Mouse (Mus musculus) limb, embryonic 11.5 days (tissue): ENCODE data around the gene Sema6d. TPM values are rescaled to one million over a fixed set of nuclear protein-coding genes. Genes with fewer than 3 reads are reported as not detected.

ENCODE experiments used
- ATAC-seq: fragments of 200-750 bp; cut with Nextera tagmentation; 2 replicates; pipeline ENCODE4 v1.8.0; 2017; ENCODE audit warnings: low read depth; ENCODE audit not compliant: insufficient number of reproducible peaks, low FRiP score, low TSS enrichment
- DNase-seq: peaks from one replicate; pipeline ENCODE4 v3.0.0-alpha.2; 2015; ENCODE audit warnings: low spot score
- H3K27ac ChIP-seq: fragments of 300-500 bp; sonication (generic); replicated peaks from 2 replicates; pipeline ENCODE4 v1.5.1; 2014; ENCODE audit warnings: low read depth, mild to moderate bottlenecking, low read length
- H3K27me3 ChIP-seq: fragments of 300-500 bp; sonication (generic); 2 replicates; pipeline ENCODE4 v1.6.1; 2014; ENCODE audit warnings: mild to moderate bottlenecking, low read length, mixed read lengths; ENCODE audit not compliant: control insufficient read depth, insufficient read depth
- H3K36me3 ChIP-seq: fragments of 300-500 bp; sonication (generic); 2 replicates; pipeline ENCODE4 v1.6.1; 2014; ENCODE audit warnings: mild to moderate bottlenecking, low read length, moderate library complexity, mixed read lengths; ENCODE audit not compliant: control insufficient read depth, insufficient read depth
- H3K4me1 ChIP-seq: fragments of 300-500 bp; sonication (generic); 2 replicates; pipeline ENCODE4 v1.6.1; 2014; ENCODE audit warnings: low read length, mixed read lengths; ENCODE audit not compliant: control insufficient read depth, insufficient read depth
- H3K4me2 ChIP-seq: fragments of 300-500 bp; sonication (generic); 2 replicates; pipeline ENCODE4 v1.6.1; 2014; ENCODE audit warnings: low read depth, mild to moderate bottlenecking, moderate library complexity; ENCODE audit not compliant: severe bottlenecking
- H3K4me3 ChIP-seq: fragments of 300-500 bp; sonication (generic); 2 replicates; pipeline ENCODE4 v1.5.1; 2014; ENCODE audit warnings: low read depth, low read length
- H3K9ac ChIP-seq: fragments of 300-500 bp; sonication (generic); 2 replicates; pipeline ENCODE4 v1.6.1; 2014; ENCODE audit warnings: mild to moderate bottlenecking, low read length
- H3K9me3 ChIP-seq: fragments of 300-500 bp; sonication (generic); 2 replicates; pipeline ENCODE4 v1.6.1; 2016; ENCODE audit warnings: low read length; ENCODE audit not compliant: control insufficient read depth
- WGBS: fragments of 180-500 bp; shearing (Covaris S2); extraction: QIAGEN DNeasy Blood & Tissue Kit; methylation state at CpG from one replicate; pipeline ENCODE4 v1.1.7; 2014; 5-methylcytosine and 5-hydroxymethylcytosine counted together
- polyA plus RNA-seq: library from polyadenylated mRNA; unstranded; fragments of >200 nt; fragmentation: Nextera tagmentation; extraction: Ambion mirVana; gene quantifications from 2 replicates; pipeline ENCODE4 v1.2.1, GENCODE M21; 2014

Sema6d gene
- polyA plus RNA-seq, 1 experiment from 2014 or later = 6.2 TPM

DNA sequence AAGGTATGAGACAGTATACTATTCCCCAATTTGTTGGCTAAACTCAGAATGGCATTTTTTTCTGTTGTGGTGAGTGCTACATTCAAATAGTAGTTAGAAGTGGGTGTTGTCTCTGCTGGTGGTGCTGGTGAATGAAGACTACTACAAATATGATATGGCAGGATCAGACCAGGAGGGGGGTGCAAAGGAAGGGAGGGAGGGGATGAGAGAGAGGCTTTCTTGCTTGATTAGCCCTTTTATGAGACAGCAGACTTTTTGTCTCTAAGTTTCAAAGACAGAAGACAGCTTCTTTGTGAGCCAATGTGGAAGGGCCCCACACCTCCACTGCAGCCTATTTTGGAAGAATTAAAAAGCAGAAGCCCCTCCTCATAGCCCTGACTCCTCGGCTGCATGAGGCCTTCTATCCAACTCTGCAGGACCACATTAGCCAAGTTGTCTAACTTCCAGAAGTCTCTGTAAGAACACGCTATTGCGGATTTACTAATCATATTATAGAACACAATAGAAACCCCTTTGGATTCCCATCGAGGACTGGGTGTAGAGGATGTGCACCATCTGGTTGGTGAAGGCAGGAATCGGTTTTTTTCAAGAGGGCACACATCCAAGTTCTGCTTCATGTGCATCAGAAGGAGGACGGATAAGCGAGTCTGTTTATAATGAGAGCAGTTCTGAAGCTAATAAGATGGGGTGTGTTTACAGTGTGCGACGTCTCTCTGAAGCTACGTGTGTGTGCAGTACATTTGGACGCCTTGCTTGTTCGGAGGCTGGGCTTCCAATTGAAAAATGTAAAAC lies 400.4 kb downstream of the Sema6d start:
- no peaks in the 10 kb centered on the region for H3K36me3 ChIP-seq
- H3K9me3 ChIP-seq = no peaks in the 10 kb centered on the region
- ATAC-seq = no peak
- 91% methylated on average over 12 of the region's 12 CpGs for WGBS
- no peak overlapping the region for H3K27ac ChIP-seq
- no peak overlapping the region for H3K9ac ChIP-seq
- DNase-seq = no peak
- no peaks in the 10 kb centered on the region for H3K27me3 ChIP-seq
- no peak overlapping the region for H3K4me2 ChIP-seq
- H3K4me1 ChIP-seq = no peaks in the 10 kb centered on the region
- H3K4me3 ChIP-seq = no peak overlapping the region

DNA sequence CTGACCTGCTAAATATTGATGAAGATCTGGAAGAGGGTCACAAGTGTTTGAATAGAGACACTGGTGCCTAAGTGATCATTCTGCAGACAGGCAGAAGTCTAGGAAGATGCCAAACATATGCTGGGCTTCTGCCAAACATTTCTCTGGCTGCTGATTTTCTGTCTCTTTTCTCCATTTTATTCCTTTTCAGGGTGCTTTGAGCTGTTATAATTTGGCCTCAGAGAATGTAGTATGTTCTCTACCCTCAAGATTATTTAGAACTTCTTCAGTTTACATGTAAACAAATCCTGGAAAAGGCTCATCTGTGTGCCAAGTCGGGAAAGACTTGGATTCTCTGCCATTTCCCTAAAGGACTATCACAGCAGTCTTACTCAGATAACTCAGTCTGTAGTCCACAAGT lies 406.0 kb downstream of the Sema6d start:
- no peaks in the 10 kb centered on the region for H3K27me3 ChIP-seq
- no peaks in the 10 kb centered on the region for H3K36me3 ChIP-seq
- H3K9me3 ChIP-seq = no peaks in the 10 kb centered on the region
- no peak overlapping the region for H3K4me2 ChIP-seq
- no peak overlapping the region for H3K4me3 ChIP-seq
- ATAC-seq = no peak
- 83% methylated on average over 1 of the region's 1 CpGs for WGBS
- H3K27ac ChIP-seq = no peak overlapping the region
- H3K4me1 ChIP-seq = no peaks in the 10 kb centered on the region
- no peak overlapping the region for H3K9ac ChIP-seq
- no peak for DNase-seq

DNA sequence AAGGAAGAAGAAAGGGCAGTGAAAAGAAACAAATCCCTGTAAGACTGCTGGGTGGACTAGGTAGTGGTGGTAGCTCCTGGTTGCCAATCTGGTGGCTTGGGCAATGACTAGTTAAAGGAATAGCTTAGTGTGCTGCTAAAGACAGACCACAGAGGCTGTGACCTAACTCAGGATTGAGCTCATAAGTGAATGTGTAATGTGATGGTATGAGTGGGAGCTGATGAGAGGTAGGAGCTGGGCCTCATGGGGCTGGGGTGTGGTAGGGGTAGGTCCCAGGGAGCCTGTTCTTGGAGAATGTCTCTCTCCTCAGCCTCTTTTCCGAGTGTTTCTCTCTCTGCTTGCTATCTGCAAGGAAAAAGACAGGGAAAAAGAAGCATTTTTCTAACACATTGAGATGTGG lies 409.9 kb downstream of the Sema6d start:
- no peaks in the 10 kb centered on the region for H3K27me3 ChIP-seq
- no peak for DNase-seq
- no peak overlapping the region for H3K27ac ChIP-seq
- no peak overlapping the region for H3K4me3 ChIP-seq
- H3K9me3 ChIP-seq = no peaks in the 10 kb centered on the region
- no peak overlapping the region for H3K4me2 ChIP-seq
- no peaks in the 10 kb centered on the region for H3K4me1 ChIP-seq
- no peaks in the 10 kb centered on the region for H3K36me3 ChIP-seq
- H3K9ac ChIP-seq = no peak overlapping the region
- no peak for ATAC-seq
- 88% methylated on average over 1 of the region's 1 CpGs for WGBS

DNA sequence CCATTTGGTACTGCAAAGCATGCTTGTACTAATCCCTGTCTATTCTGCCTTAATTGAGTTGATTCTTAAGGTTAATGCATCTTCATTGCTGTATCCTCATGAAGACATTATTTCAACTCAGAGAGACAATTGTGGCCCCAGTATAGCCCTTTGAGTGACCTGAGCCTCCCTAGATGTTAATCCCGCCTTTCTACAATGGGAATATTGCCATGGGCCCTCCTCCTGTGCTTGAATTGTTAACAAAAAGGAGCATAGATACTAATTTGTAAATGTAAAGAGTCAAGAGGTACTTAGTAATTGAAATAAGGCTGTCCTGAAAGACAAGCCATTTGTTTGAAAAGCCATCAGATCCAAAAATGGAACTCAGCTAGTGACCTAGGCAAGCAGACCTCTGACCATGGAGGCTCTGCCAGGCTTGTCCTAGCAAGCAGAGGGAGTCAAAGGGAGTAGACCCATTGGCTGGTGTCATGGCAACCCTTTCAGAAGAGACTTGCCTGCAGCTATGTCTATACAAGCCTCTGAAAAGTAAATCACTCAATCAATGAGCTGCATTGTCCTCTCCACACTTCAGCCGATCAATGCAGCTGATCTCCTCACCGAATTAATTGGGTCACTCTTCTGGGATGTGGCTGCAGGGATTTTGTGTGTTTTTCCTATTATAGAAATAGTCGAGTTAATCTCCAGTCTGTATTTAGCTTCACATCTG lies 416.2 kb downstream of the Sema6d start:
- no peak overlapping the region for H3K4me2 ChIP-seq
- no peaks in the 10 kb centered on the region for H3K36me3 ChIP-seq
- H3K4me1 ChIP-seq = no peaks in the 10 kb centered on the region
- DNase-seq (no peak), ATAC-seq (no peak)
- no peak overlapping the region for H3K4me3 ChIP-seq
- no peak overlapping the region for H3K9ac ChIP-seq
- no peak overlapping the region for H3K27ac ChIP-seq
- H3K27me3 ChIP-seq = no peaks in the 10 kb centered on the region
- H3K9me3 ChIP-seq = no peaks in the 10 kb centered on the region
- WGBS = 80% methylated on average over 4 of the region's 4 CpGs

DNA sequence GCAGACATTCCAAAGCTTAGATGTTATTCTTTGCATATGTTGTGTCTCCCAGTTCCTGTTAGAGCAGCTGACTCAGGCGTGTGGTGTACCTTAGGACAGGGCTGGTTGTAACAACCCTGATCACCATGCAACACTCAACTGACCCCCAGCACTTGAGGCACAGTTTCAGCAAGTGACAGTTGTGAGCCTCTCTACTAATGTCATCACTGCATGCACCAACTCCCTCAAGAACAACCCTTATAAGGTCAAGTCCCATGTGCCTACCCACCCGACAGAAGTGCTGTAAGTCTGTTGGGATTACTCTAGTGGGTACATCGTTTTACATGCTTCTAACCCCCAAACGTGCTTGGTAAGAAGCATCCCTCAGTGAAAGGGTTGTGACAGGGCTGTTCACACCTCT lies 418.0 kb downstream of the Sema6d start:
- 85% methylated on average over 4 of the region's 4 CpGs for WGBS
- Histone ChIP-seq H3K27me3 (no peaks in the 10 kb centered on the region), H3K27ac (no peak overlapping the region), H3K4me2 (no peak overlapping the region), H3K4me3 (no peak overlapping the region), H3K9me3 (no peaks in the 10 kb centered on the region), H3K9ac (no peak overlapping the region), H3K4me1 (no peaks in the 10 kb centered on the region), H3K36me3 (no peaks in the 10 kb centered on the region)
- DNase-seq (no peak), ATAC-seq (no peak)

DNA sequence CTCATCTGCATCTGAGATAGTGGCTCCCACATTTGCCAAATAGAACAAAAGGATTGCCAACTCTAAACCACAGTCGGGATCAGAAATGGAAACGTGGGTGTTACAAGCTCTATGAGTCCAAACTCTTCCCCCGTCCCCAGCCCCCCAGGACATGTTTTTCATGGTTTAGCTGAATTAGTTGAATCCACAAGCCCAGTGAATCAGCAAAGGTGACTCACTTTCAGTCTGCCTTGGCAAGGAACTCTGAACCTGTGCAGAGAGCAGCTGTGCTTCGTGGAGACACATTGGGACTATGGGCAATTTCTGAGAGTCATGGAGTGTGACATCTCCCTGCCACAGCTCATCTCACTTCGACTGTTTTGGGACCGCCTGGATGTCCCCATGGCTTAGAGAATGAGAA lies 419.7 kb downstream of the Sema6d start:
- no peaks in the 10 kb centered on the region for H3K27me3 ChIP-seq
- no peak overlapping the region for H3K4me2 ChIP-seq
- H3K4me3 ChIP-seq = no peak overlapping the region
- WGBS = 78% methylated on average over 6 of the region's 6 CpGs
- no peak for DNase-seq
- no peak for ATAC-seq
- H3K27ac ChIP-seq = no peak overlapping the region
- H3K4me1 ChIP-seq = no peaks in the 10 kb centered on the region
- no peaks in the 10 kb centered on the region for H3K36me3 ChIP-seq
- H3K9ac ChIP-seq = no peak overlapping the region
- H3K9me3 ChIP-seq = no peaks in the 10 kb centered on the region

DNA sequence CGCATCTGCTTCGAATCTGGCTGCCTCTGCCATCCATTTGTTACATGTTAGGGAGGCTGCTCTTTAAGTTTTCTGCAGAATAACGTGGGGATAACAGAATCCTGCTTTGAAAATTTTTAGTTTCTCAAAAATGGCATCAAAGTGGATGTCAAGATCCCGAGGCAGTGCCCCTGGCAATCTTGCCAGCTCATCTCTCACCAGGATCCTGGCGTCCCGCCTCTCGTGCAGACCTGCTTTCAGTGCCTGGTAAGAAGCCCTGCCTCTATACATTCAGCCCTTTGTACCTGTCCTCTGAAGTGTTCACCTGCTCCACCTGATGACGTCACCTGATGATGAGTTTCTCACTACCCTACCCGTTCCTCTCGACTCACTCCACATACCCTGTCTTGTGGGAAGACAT lies 422.1 kb downstream of the Sema6d start:
- DNase-seq = no peak
- Histone ChIP-seq H3K9me3 (no peaks in the 10 kb centered on the region), H3K36me3 (no peaks in the 10 kb centered on the region), H3K4me3 (no peak overlapping the region), H3K27me3 (no peaks in the 10 kb centered on the region), H3K9ac (no peak overlapping the region), H3K4me2 (no peak overlapping the region), H3K4me1 (no peaks in the 10 kb centered on the region), H3K27ac (no peak overlapping the region)
- no peak for ATAC-seq
- WGBS = 89% methylated on average over 10 of the region's 10 CpGs

DNA sequence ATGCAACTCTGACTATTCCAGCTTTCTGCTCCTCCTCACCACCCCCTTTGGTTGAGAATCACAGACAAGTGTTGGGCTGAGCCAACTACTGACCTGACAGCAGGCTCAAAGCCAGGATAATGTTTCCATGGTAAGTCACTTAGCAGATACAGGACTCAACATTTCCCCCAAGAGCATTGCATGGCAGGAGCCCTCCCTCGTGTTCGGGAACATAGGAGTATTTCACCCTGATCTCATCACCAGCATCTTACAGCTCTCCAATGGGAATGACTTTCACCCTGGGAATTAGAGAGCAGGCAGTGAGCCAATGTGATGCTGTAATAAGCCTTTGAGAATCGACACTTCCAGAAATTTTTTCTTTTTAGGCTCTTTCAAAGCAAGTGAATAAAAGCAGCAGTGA lies 432.7 kb downstream of the Sema6d start:
- H3K4me2 ChIP-seq = no peak overlapping the region
- WGBS = 87% methylated on average over 3 of the region's 3 CpGs
- DNase-seq = no peak

More for the DNA sequence above, 432.7 kb downstream of the Sema6d start:
- Histone ChIP-seq H3K36me3 (no peaks in the 10 kb centered on the region), H3K9ac (no peak overlapping the region), H3K4me3 (no peak overlapping the region), H3K9me3 (no peaks in the 10 kb centered on the region), H3K27ac (no peak overlapping the region), H3K4me1 (no peaks in the 10 kb centered on the region), H3K27me3 (no peaks in the 10 kb centered on the region)
- ATAC-seq = no peak
